Mouse (Mus musculus): ENCODE results near the gene Hlx. TPM values are rescaled to one million over a fixed set of nuclear protein-coding genes. Genes with fewer than 3 reads are reported as not detected.

Hlx gene
- 1 to 10 TPM in 2 of 4 experiments, under 1 TPM in 2; 0.22 to 2.0 (median 1.1) TPM for total RNA-seq (2022)

- no peak for DNase-seq (ENCODE audit: low spot score in 2 of 2)
Measured at GRCm38 (mm10) chr1:184732556-184733049, at the start of gene Hlx. Gene Hlx (minus strand): TSS chr1:184732619.

- no peak for DNase-seq (ENCODE audit: low spot score in 2 of 2)
Measured at GRCm38 (mm10) chr1:184782161-184782513, 49.7 kb upstream of the Hlx start.

GRCm38 (mm10) chr1:184781286-184782160 is 49.1 kb upstream of the Hlx start:
- no peak for DNase-seq (ENCODE audit: low spot score in 2 of 2)

DNA sequence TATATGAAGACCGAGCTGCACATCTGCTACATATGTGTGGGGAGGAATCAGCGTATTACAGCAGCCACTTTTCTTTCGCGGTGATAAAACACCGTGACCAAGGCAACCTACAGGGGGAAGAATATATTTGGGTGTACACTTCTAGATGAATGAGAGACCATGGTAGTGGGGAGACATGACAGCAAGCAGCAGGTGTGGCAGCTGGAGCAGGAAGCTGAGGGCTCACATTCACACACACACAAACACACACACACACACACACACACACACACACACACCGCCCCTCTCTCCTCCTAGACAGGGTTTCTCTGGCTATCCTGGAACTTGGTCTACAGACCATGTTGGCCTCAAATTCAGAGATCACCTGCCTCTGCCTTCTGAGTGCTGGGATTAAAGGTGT is 45.7 kb upstream of the Hlx start:
- no peak for DNase-seq (ENCODE audit: low spot score in 2 of 2)

GRCm38 (mm10) chr1:184777061-184777795 is 44.8 kb upstream of the Hlx start:
- no peak for DNase-seq (ENCODE audit: low spot score in 2 of 2)

DNA sequence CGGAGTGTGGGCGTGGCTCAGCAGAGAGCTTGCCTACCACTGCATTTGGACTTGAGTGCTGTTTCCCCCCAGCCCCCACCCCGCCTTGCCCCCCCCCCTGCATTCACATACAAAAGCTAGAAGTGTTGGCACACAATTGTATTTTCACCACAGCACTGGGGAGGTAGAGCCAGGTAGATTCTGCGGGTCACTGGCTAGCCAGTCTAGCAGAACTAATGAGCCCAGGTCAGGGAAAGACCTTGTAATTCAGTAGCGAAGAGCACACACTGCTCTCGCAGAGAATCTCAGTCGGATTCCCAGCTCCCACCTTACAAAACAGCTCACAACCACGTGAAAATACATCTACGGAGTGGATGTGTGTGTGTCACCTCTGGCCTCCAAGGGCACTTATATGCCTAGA is 42.9 kb upstream of the Hlx start:
- no peak for DNase-seq (ENCODE audit: low spot score in 2 of 2)

- no peak for DNase-seq (ENCODE audit: low spot score in 2 of 2)
Measured at GRCm38 (mm10) chr1:184771891-184772249, 39.5 kb upstream of the Hlx start.

DNA sequence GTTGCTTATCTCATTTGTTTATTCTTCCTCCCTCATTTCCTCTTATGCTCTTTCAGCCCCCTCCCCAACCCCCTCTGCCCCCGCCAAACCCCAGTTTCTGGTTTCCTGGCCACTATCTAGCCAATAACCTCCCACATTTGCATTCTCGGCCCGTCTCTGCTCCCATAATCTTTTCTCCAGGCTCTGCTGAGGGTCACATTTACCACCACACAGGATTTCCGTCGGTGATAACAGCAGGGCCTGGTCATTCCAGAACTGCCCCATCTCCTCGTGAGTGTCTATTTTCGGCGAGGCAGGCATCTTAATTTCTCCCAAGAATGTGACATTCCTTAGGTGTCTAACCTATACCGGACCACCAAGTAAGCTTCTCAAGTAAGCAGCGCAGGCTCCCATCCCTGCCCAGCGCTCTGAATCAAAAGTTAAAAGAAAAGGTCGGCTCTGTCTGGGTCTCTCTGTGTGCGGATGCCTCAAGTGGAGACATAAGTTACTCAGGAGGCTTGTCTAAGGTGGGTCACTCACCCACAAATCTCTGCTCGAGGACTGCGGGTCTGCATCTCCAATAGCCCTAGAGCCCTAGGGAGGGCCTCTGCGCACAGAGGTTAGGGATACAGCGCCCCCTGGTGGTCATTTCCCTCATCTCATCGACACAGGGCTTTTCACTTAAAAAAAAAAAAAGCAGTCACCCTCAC is 38.9 kb upstream of the Hlx start:
- peak; percentile 17 to 19 for DNase-seq (ENCODE audit: low spot score in 2 of 2)

GRCm38 (mm10) chr1:184763866-184764265 is 31.4 kb upstream of the Hlx start:
- no peak for DNase-seq (ENCODE audit: low spot score in 2 of 2)

GRCm38 (mm10) chr1:184762941-184763340 is 30.5 kb upstream of the Hlx start:
- no peak for DNase-seq (ENCODE audit: low spot score in 2 of 2)

DNA sequence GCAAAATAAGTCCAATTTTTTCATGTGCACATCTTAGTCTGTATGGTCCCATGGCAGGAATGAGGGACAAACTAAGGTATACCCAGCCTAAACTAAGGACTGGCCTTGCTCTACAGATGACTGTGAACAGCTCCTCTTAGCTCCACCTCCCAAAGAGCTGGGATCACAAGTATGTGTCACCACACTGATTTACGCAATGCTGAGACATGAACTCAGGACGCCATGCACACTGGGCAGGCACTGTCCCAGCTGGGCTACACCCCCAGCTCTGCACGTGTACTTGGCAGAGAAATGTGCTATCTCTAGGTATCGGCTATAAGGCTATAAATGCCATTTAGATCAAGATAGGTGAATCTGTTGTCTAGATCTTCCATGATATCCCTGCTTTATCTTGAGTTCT is 29.6 kb upstream of the Hlx start:
- no peak for DNase-seq (ENCODE audit: low spot score in 2 of 2)

DNA sequence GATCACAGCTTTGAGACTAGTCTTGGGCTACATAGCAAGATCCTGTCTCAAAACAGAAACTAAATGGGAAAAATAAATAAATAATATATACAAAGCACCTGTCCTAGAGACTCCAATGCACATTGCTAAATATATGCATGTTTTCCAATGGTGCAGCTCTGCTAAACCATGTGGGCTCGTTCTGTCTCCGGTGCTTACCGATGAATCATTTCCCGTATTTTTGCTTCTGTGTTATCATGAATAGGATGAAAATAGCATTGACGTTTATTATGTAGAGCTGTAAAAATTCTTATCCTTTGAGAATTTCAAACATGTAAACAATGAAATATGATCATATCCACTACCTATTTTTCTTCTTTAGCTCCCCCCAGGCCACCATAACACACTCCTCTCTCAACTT is 20.3 kb upstream of the Hlx start:
- no peak for DNase-seq (ENCODE audit: low spot score in 2 of 2)

- no peak for DNase-seq (ENCODE audit: low spot score in 2 of 2)
Measured at GRCm38 (mm10) chr1:184750114-184750664, 17.8 kb upstream of the Hlx start.

- DNase-seq (ENCODE audit: low spot score in 2 of 2), result no peak
Measured at GRCm38 (mm10) chr1:184748692-184749152, 16.3 kb upstream of the Hlx start.

- DNase-seq (ENCODE audit: low spot score in 2 of 2), result no peak
Measured at GRCm38 (mm10) chr1:184737876-184738479, 5.6 kb upstream of the Hlx start.

- no peak for DNase-seq (ENCODE audit: low spot score in 2 of 2)
Measured at GRCm38 (mm10) chr1:184737228-184737627, 4.8 kb upstream of the Hlx start.

DNA sequence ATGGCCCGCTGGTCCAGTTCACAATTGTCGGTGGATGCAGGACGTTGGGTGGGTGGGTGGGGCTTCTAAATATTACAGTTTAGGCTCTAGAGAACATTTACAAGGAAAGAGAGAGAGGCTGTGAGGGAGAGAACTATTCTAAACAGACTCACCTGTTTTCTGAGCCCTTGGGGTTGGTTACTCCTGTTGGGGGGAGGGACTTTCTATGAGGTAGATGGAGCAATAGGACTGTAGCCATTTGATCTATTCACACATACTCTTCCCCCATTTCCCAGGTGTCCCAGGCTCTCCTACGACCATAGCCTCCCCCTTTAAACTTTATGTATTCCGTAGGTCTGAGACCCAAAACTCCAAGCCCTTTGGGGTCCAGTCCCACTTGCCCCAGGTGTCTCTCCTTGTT is 3.8 kb upstream of the Hlx start:
- no peak for DNase-seq (ENCODE audit: low spot score in 2 of 2)

- no peak for DNase-seq (ENCODE audit: low spot score in 2 of 2)
Measured at GRCm38 (mm10) chr1:184734991-184735920, 2.8 kb upstream of the Hlx start.

DNA sequence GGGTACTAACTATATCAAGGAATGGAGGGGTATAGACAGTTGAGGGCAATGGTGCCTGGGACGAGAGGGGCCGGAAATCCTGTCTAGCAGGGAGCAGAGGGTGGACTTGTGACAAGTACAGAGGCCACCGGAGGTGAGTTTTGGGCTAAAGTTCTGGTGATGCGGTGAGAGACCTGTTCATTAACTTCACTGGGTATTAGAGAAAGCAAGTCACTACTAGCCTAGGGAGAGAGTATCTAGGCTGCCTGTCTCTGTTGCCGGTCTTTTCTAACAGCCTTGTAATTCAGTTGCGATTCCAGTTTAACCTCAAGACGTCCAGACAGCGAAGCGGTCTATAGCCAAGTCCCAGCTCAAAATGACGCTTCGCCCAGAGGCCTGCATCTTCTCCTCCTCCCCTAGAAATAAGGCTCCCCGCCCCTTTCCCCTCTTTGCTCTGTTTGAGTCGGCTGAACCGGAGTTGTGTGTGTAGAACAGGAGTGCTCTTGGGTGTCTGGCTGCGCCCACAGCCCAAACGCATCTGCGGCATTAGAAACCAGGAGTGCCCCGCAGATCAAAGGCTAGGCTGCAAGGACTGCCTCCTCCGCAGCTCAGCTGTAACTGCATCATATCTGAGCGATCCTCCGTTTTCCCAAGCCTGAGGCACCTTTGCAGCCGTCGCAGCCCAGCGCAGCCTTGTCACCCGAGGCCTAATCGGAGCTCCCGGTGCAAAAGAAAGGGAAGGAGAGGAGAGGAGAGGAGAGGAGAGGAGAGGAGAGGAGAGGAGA is 1.8 kb upstream of the Hlx start:
- no peak for DNase-seq (ENCODE audit: low spot score in 2 of 2)
